Mouse (Mus musculus) ES-E14 (cell line): Measurements from ENCODE around the gene Rtraf.

Source experiments
- HCFC1 ChIP-seq: IDR thresholded peaks from 2 replicates; pipeline ENCODE4 v1.6.1; 2012; ENCODE audit warnings: low read length, inconsistent platforms, borderline replicate concordance; ENCODE audit not compliant: insufficient read depth
- MAFK ChIP-seq: IDR thresholded peaks from 2 replicates; pipeline ENCODE4 v1.6.1; 2014; ENCODE audit warnings: mild to moderate bottlenecking, low read depth, low read length, inconsistent platforms; ENCODE audit not compliant: insufficient read depth
- ZC3H11A ChIP-seq: IDR thresholded peaks from 2 replicates; pipeline ENCODE4 v1.6.1; 2012; ENCODE audit warnings: low read depth, mild to moderate bottlenecking, inconsistent platforms, low read length, borderline replicate concordance
- ZNF384 ChIP-seq: IDR thresholded peaks from 2 replicates; pipeline ENCODE4 v1.6.1; 2012; ENCODE audit warnings: low read depth, low read length, inconsistent platforms

DNA sequence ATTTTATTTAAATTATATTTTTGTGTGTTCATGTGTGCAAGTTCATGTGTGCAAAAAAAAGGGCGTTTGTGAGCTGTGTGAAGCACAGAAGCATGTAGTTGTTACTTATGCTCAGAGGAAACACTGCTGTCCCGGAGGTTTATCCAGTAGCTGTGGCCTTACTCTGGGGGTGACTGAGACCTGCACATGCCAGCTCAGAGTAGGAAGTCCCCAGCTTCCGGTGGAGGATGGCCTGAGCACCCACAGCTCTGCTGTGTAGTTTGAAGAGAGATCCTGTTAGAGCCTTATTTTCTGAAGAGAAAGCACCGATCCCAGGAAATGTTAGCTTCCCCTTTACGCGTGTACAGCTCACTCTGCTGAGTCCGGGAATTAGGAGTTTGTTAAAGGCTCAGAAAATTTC lies 52.5 kb downstream of the Rtraf start:
- TF ChIP-seq MAFK: no peak
- TF ChIP-seq ZC3H11A: no peak
- no peak for TF ChIP-seq HCFC1
- TF ChIP-seq ZNF384: no peak
